Mouse (Mus musculus): ENCODE results near the gene Prkar2a. TPM values are rescaled to one million over a fixed set of nuclear protein-coding genes. Genes with fewer than 3 reads are reported as not detected.

Prkar2a gene
- polyA plus RNA-seq, 1 experiment from 2014 or later: 59.5 TPM

GRCm38 (mm10) chr9:108757406-108757805 is 68.3 kb downstream of the Prkar2a start:
- no peak for ATAC-seq (ENCODE audit: low FRiP score)
- Histone ChIP-seq H3K4me2 (no peak overlapping the region), H3K9me3 (replicated peaks) (no peaks in the 10 kb centered on the region), H3K27me3 (replicated peaks) (no peaks in the 10 kb centered on the region), H3K27ac (replicated peaks) (no peak overlapping the region), H3K36me3 (no peaks in the 10 kb centered on the region), H3K4me1 (no peaks in the 10 kb centered on the region), H3K9ac (replicated peaks) (no peak overlapping the region), H3K4me3 (replicated peaks) (no peak overlapping the region)
- 70% methylated on average over 6 of the region's 6 CpGs for WGBS

GRCm38 (mm10) chr9:108759121-108759520 is 70.0 kb downstream of the Prkar2a start:
- Histone ChIP-seq H3K27me3 (replicated peaks) (no peaks in the 10 kb centered on the region), H3K9ac (replicated peaks) (no peak overlapping the region), H3K4me3 (replicated peaks) (no peak overlapping the region), H3K4me1 (no peaks in the 10 kb centered on the region), H3K27ac (replicated peaks) (no peak overlapping the region), H3K9me3 (replicated peaks) (no peaks in the 10 kb centered on the region), H3K4me2 (no peak overlapping the region), H3K36me3 (no peaks in the 10 kb centered on the region)
- no peak for ATAC-seq (ENCODE audit: low FRiP score)
- WGBS: 96% methylated on average over 20 of the region's 20 CpGs

GRCm38 (mm10) chr9:108759805-108760204 is 70.7 kb downstream of the Prkar2a start:
- WGBS: 66% methylated on average over 2 of the region's 2 CpGs
- no peak overlapping the region for H3K4me2 ChIP-seq
- H3K4me3 ChIP-seq (replicated peaks): no peak overlapping the region
- H3K9me3 ChIP-seq (replicated peaks): no peaks in the 10 kb centered on the region
- H3K27ac ChIP-seq (replicated peaks): no peak overlapping the region
- H3K36me3 ChIP-seq: no peaks in the 10 kb centered on the region
- no peaks in the 10 kb centered on the region for H3K4me1 ChIP-seq
- no peaks in the 10 kb centered on the region for H3K27me3 ChIP-seq (replicated peaks)
- no peak overlapping the region for H3K9ac ChIP-seq (replicated peaks)
- no peak for ATAC-seq (ENCODE audit: low FRiP score)

- H3K4me2 ChIP-seq: no peak overlapping the region
- ATAC-seq (ENCODE audit: low FRiP score): no peak
- H3K4me1 ChIP-seq: no peaks in the 10 kb centered on the region
- H3K36me3 ChIP-seq: no peaks in the 10 kb centered on the region
- H3K4me3 ChIP-seq (replicated peaks): no peak overlapping the region
- no peaks in the 10 kb centered on the region for H3K27me3 ChIP-seq (replicated peaks)
- no peak overlapping the region for H3K9ac ChIP-seq (replicated peaks)
- H3K27ac ChIP-seq (replicated peaks): no peak overlapping the region
- no peaks in the 10 kb centered on the region for H3K9me3 ChIP-seq (replicated peaks)
Measured at GRCm38 (mm10) chr9:108761561-108761960, 72.4 kb downstream of the Prkar2a start.

GRCm38 (mm10) chr9:108764971-108765370 is 75.9 kb downstream of the Prkar2a start:
- Histone ChIP-seq H3K4me3 (replicated peaks) (no peak overlapping the region), H3K27ac (replicated peaks) (no peak overlapping the region), H3K27me3 (replicated peaks) (no peaks in the 10 kb centered on the region), H3K4me1 (no peaks in the 10 kb centered on the region), H3K9me3 (replicated peaks) (no peaks in the 10 kb centered on the region), H3K4me2 (no peak overlapping the region), H3K36me3 (no peaks in the 10 kb centered on the region), H3K9ac (replicated peaks) (no peak overlapping the region)
- no peak for ATAC-seq (ENCODE audit: low FRiP score)
- WGBS: 78% methylated on average over 10 of the region's 10 CpGs

- H3K27ac ChIP-seq (replicated peaks): no peak overlapping the region
- no peaks in the 10 kb centered on the region for H3K27me3 ChIP-seq (replicated peaks)
- H3K4me2 ChIP-seq: no peak overlapping the region
- 86% methylated on average over 4 of the region's 4 CpGs for WGBS
- no peak overlapping the region for H3K4me3 ChIP-seq (replicated peaks)
- H3K4me1 ChIP-seq: no peaks in the 10 kb centered on the region
- no peak overlapping the region for H3K9ac ChIP-seq (replicated peaks)
- H3K9me3 ChIP-seq (replicated peaks): no peaks in the 10 kb centered on the region
- no peaks in the 10 kb centered on the region for H3K36me3 ChIP-seq
- ATAC-seq (ENCODE audit: low FRiP score): no peak
Measured at GRCm38 (mm10) chr9:108776614-108777013, 87.5 kb downstream of the Prkar2a start.

GRCm38 (mm10) chr9:108777276-108777675 is 88.2 kb downstream of the Prkar2a start:
- Histone ChIP-seq H3K9ac (replicated peaks) (no peak overlapping the region), H3K27ac (replicated peaks) (no peak overlapping the region), H3K4me2 (no peak overlapping the region), H3K27me3 (replicated peaks) (no peaks in the 10 kb centered on the region), H3K36me3 (no peaks in the 10 kb centered on the region), H3K9me3 (replicated peaks) (no peaks in the 10 kb centered on the region), H3K4me1 (peaks cover 4% of the 10 kb centered on the region; the same call in 1 of the 2 replicates), H3K4me3 (replicated peaks) (no peak overlapping the region)
- WGBS: 83% methylated on average over 4 of the region's 4 CpGs
- no peak for ATAC-seq (ENCODE audit: low FRiP score)

- Histone ChIP-seq H3K9ac (replicated peaks) (no peak overlapping the region), H3K9me3 (replicated peaks) (no peaks in the 10 kb centered on the region), H3K27me3 (replicated peaks) (no peaks in the 10 kb centered on the region), H3K4me2 (no peak overlapping the region), H3K36me3 (no peaks in the 10 kb centered on the region), H3K4me3 (replicated peaks) (no peak overlapping the region), H3K27ac (replicated peaks) (no peak overlapping the region), H3K4me1 (peaks cover 23% of the 10 kb centered on the region)
- ATAC-seq (ENCODE audit: low FRiP score): no peak
- 63% methylated on average over 5 of the region's 5 CpGs for WGBS
Measured at GRCm38 (mm10) chr9:108780959-108781358, 91.8 kb downstream of the Prkar2a start.

GRCm38 (mm10) chr9:108781891-108782290 is 92.8 kb downstream of the Prkar2a start:
- Histone ChIP-seq H3K4me2 (no peak overlapping the region), H3K4me3 (replicated peaks) (no peak overlapping the region), H3K27ac (replicated peaks) (no peak overlapping the region), H3K9me3 (replicated peaks) (no peaks in the 10 kb centered on the region), H3K4me1 (peaks cover 32% of the 10 kb centered on the region), H3K9ac (replicated peaks) (no peak overlapping the region), H3K36me3 (no peaks in the 10 kb centered on the region), H3K27me3 (replicated peaks) (no peaks in the 10 kb centered on the region)
- no peak for ATAC-seq (ENCODE audit: low FRiP score)
- WGBS: 74% methylated on average over 4 of the region's 4 CpGs

GRCm38 (mm10) chr9:108782836-108783547 is 93.9 kb downstream of the Prkar2a start:
- Histone ChIP-seq H3K36me3 (no peaks in the 10 kb centered on the region), H3K27ac (replicated peaks) (peak overlapping the region; percentile 97), H3K4me2 (peak overlapping the region; percentile 71), H3K9ac (replicated peaks) (peak overlapping the region; percentile 98), H3K27me3 (replicated peaks) (no peaks in the 10 kb centered on the region), H3K4me3 (replicated peaks) (peak overlapping the region; percentile 86), H3K9me3 (replicated peaks) (no peaks in the 10 kb centered on the region), H3K4me1 (peaks cover 43% of the 10 kb centered on the region)
- ATAC-seq (ENCODE audit: low FRiP score): peak; percentile 53
- 10% methylated on average over 9 of the region's 9 CpGs for WGBS

- H3K27ac ChIP-seq (replicated peaks): peak within 1 kb of the TSS; percentile 97
- H3K4me2 ChIP-seq: peak within 1 kb of the TSS; percentile 71
- H3K4me3 ChIP-seq (replicated peaks): peak within 1 kb of the TSS; percentile 86
- ATAC-seq (ENCODE audit: low FRiP score): peak; percentile 98
- peak within 1 kb of the TSS; percentile 98 for H3K9ac ChIP-seq (replicated peaks)
- WGBS: under 1% methylated on average over 55 of the region's 56 CpGs
- H3K27me3 ChIP-seq (replicated peaks): no peaks in the 10 kb centered on the region
- no peaks in the 10 kb centered on the region for H3K9me3 ChIP-seq (replicated peaks)
- H3K36me3 ChIP-seq: no peaks in the 10 kb centered on the region
- peaks cover 51% of the 10 kb centered on the region for H3K4me1 ChIP-seq
Measured at GRCm38 (mm10) chr9:108783548-108784463, 94.7 kb downstream of the Prkar2a start, which contains the start of gene Ip6k2. Ip6k2 (plus strand) TSS chr9:108783796.

- peak overlapping the region; percentile 71 for H3K4me2 ChIP-seq
- ATAC-seq (ENCODE audit: low FRiP score): no peak
- no peaks in the 10 kb centered on the region for H3K9me3 ChIP-seq (replicated peaks)
- peak overlapping the region; percentile 86 for H3K4me3 ChIP-seq (replicated peaks)
- H3K27me3 ChIP-seq (replicated peaks): no peaks in the 10 kb centered on the region
- peaks cover 66% of the 10 kb centered on the region for H3K4me1 ChIP-seq
- H3K9ac ChIP-seq (replicated peaks): peak overlapping the region; percentile 98
- peak overlapping the region; percentile 30 for H3K27ac ChIP-seq (replicated peaks)
- no peaks in the 10 kb centered on the region for H3K36me3 ChIP-seq
Measured at GRCm38 (mm10) chr9:108785416-108785815, 96.3 kb downstream of the Prkar2a start.

Measured in neural tube, embryonic 15.5 days (tissue).